ENCODE assay signal across 8 mouse cellular contexts in genomic region chr4:142098303-142098702, GRCm38 (mm10). TPM values are rescaled to one million over a fixed set of nuclear protein-coding genes. Genes with fewer than 3 reads are reported as not detected.
DNase-seq lines count a peak whose midpoint lies in the region; ATAC-seq lines count a peak whose summit lies in the region.

No protein-coding gene starts in this region.

- peak; percentile 78 for DNase-seq in adrenal gland, adult 8-10 months
- peak; percentile 78 for DNase-seq in gastrocnemius, adult 18-20 months (ENCODE audit: low spot score)
- DNase-seq in hindlimb bud, embryonic 11.5 days (ENCODE audit: extremely low spot score, low read depth, low spot score) = peak; percentile 52
- DNase-seq in left cerebral cortex, adult 18-20 months (ENCODE audit: low spot score in 2 of 2) = peak; percentile 79 to 81
- DNase-seq in lung, postnatal 36 days = peak; percentile 97
- peak; percentile 66 for DNase-seq in right cerebral cortex, postnatal 25 days
- no peak for DNase-seq in natural killer cell, adult 2 months (ENCODE audit: low spot score in 2 of 2)

- ATAC-seq in common myeloid progenitor, adult 5-6 weeks (replicated peaks; ENCODE audit: low read depth, poor library complexity, severe bottlenecking) = peak; percentile 70

RNA-seq across cellular contexts. Expression of gene Tmem51, which starts 14.2 kb away (rescaled TPM):
- 1 to 10 TPM; 3.6 to 5.7 (median 4.7) TPM for total RNA-seq in adrenal gland, adult 8-10 months (2022)
- 0.39 and 0.41 TPM in 2 replicates for total RNA-seq in common myeloid progenitor, adult 5-6 weeks (2017)
- total RNA-seq in gastrocnemius, adult 18-20 months (2021) = under 1 TPM; 0.48 to 0.88 TPM
- total RNA-seq in left cerebral cortex, adult 18-20 months (2021) = 1 to 10 TPM; 5.3 to 5.7 TPM

Comparison
In these comparisons a context has a peak if more than half of its experiments do, and no peak if none do; other contexts are left out.
1. DNase-seq: peak in adrenal gland, adult 8-10 months (single experiment), gastrocnemius, adult 18-20 months (single experiment), hindlimb bud, embryonic 11.5 days (single experiment), left cerebral cortex, adult 18-20 months (2 of 2), lung, postnatal 36 days (single experiment) and right cerebral cortex, postnatal 25 days (single experiment); none in natural killer cell, adult 2 months (0 of 2).